Mouse (Mus musculus): ENCODE data around the gene Gjc1. TPM values are rescaled to one million over a fixed set of nuclear protein-coding genes. Genes with fewer than 3 reads are reported as not detected.
A peak's percentile ranks its signal among the peaks of the same experiment; 100 is the strongest.

The Gjc1 gene
- polyA plus RNA-seq, 1 experiment from 2014 or later = 75.6 TPM

GRCm38 (mm10) chr11:102835549-102835948 is 16.0 kb upstream of the Gjc1 start, which contains the start of gene Higd1b:
TSS of gene Higd1b (plus strand) at chr11:102835849.
- ATAC-seq (ENCODE audit: low FRiP score, low read depth) = no peak
- Histone ChIP-seq H3K27ac (no peak within 1 kb of the TSS), H3K4me2 (replicated peaks) (no peak within 1 kb of the TSS), H3K4me3 (no peak within 1 kb of the TSS), H3K9me3 (no peaks in the 10 kb centered on the region), H3K4me1 (no peaks in the 10 kb centered on the region; the same call in 1 of the 2 replicates), H3K9ac (no peak within 1 kb of the TSS), H3K27me3 (no peaks in the 10 kb centered on the region), H3K36me3 (peaks cover 45% of the 10 kb centered on the region)
- 68% methylated on average over 4 of the region's 4 CpGs for WGBS

GRCm38 (mm10) chr11:102834219-102834618 is 14.7 kb upstream of the Gjc1 start:
- Histone ChIP-seq H3K4me2 (replicated peaks) (no peak overlapping the region), H3K9me3 (0 out of 2 replicates have a peak, but pooled peaks cover 2% of the 10 kb centered on the region), H3K27ac (no peak overlapping the region), H3K9ac (no peak overlapping the region), H3K4me3 (no peak overlapping the region), H3K36me3 (peaks cover 32% of the 10 kb centered on the region), H3K4me1 (no peaks in the 10 kb centered on the region; the same call in 1 of the 2 replicates), H3K27me3 (no peaks in the 10 kb centered on the region)
- WGBS = 87% methylated on average over 10 of the region's 10 CpGs
- ATAC-seq (ENCODE audit: low FRiP score, low read depth) = no peak

GRCm38 (mm10) chr11:102832700-102833297 is 13.3 kb upstream of the Gjc1 start:
- H3K9me3 ChIP-seq = 0 out of 2 replicates have a peak, but pooled peaks cover 11% of the 10 kb centered on the region
- no peak for ATAC-seq (ENCODE audit: low FRiP score, low read depth)
- no peaks in the 10 kb centered on the region; the same call in 1 of the 2 replicates for H3K4me1 ChIP-seq
- 58% methylated on average over 18 of the region's 18 CpGs for WGBS
- H3K27ac ChIP-seq = no peak overlapping the region
- no peak overlapping the region for H3K4me3 ChIP-seq
- H3K27me3 ChIP-seq = no peaks in the 10 kb centered on the region
- H3K4me2 ChIP-seq (replicated peaks) = no peak overlapping the region
- no peak overlapping the region for H3K9ac ChIP-seq
- peaks cover 18% of the 10 kb centered on the region for H3K36me3 ChIP-seq

GRCm38 (mm10) chr11:102830276-102830675 is 10.8 kb upstream of the Gjc1 start:
- WGBS = 73% methylated on average over 4 of the region's 4 CpGs
- no peak for ATAC-seq (ENCODE audit: low FRiP score, low read depth)
- no peaks in the 10 kb centered on the region for H3K36me3 ChIP-seq
- no peak overlapping the region for H3K9ac ChIP-seq
- H3K27ac ChIP-seq = no peak overlapping the region
- no peak overlapping the region for H3K4me2 ChIP-seq (replicated peaks)
- no peaks in the 10 kb centered on the region for H3K27me3 ChIP-seq
- H3K9me3 ChIP-seq = 0 out of 2 replicates have a peak, but pooled peaks cover 11% of the 10 kb centered on the region
- H3K4me3 ChIP-seq = no peak overlapping the region
- no peaks in the 10 kb centered on the region; the same call in 1 of the 2 replicates for H3K4me1 ChIP-seq

- 0 out of 2 replicates have a peak, but pooled peaks cover 11% of the 10 kb centered on the region for H3K9me3 ChIP-seq
- H3K27me3 ChIP-seq = no peaks in the 10 kb centered on the region
- H3K27ac ChIP-seq = no peak overlapping the region
- H3K4me2 ChIP-seq (replicated peaks) = no peak overlapping the region
- WGBS = 42% methylated on average over 4 of the region's 4 CpGs
- H3K4me1 ChIP-seq = no peaks in the 10 kb centered on the region
- no peaks in the 10 kb centered on the region for H3K36me3 ChIP-seq
- ATAC-seq (ENCODE audit: low FRiP score, low read depth) = no peak
- H3K9ac ChIP-seq = no peak overlapping the region
- H3K4me3 ChIP-seq = no peak overlapping the region
These were observed 7.6 kb upstream of the Gjc1 start for GRCm38 (mm10) chr11:102827097-102827496.

- no peaks in the 10 kb centered on the region for H3K27me3 ChIP-seq
- no peak overlapping the region for H3K4me3 ChIP-seq
- H3K4me2 ChIP-seq (replicated peaks) = no peak overlapping the region
- ATAC-seq (ENCODE audit: low FRiP score, low read depth) = no peak
- no peaks in the 10 kb centered on the region for H3K36me3 ChIP-seq
- H3K9me3 ChIP-seq = 0 out of 2 replicates have a peak, but pooled peaks cover 11% of the 10 kb centered on the region
- H3K9ac ChIP-seq = no peak overlapping the region
- no peak overlapping the region for H3K27ac ChIP-seq
- H3K4me1 ChIP-seq = no peaks in the 10 kb centered on the region
- WGBS = 71% methylated on average over 2 of the region's 2 CpGs
These were observed 7.0 kb upstream of the Gjc1 start for GRCm38 (mm10) chr11:102826476-102826875.

- H3K36me3 ChIP-seq = no peaks in the 10 kb centered on the region
- ATAC-seq (ENCODE audit: low FRiP score, low read depth) = no peak
- H3K27me3 ChIP-seq = no peaks in the 10 kb centered on the region
- no peak overlapping the region for H3K27ac ChIP-seq
- H3K9me3 ChIP-seq = no peaks in the 10 kb centered on the region
- no peak overlapping the region for H3K4me2 ChIP-seq (replicated peaks)
- no peak overlapping the region for H3K4me3 ChIP-seq
- peaks cover 19% of the 10 kb centered on the region for H3K4me1 ChIP-seq
- no peak overlapping the region for H3K9ac ChIP-seq
- 49% methylated on average over 6 of the region's 6 CpGs for WGBS
These were observed 1.7 kb upstream of the Gjc1 start for GRCm38 (mm10) chr11:102821231-102821630.

- 8% methylated on average over 3 of the region's 3 CpGs for WGBS
- H3K4me3 ChIP-seq = no peak overlapping the region
- no peak overlapping the region for H3K27ac ChIP-seq
- H3K4me1 ChIP-seq = peaks cover 26% of the 10 kb centered on the region
- no peaks in the 10 kb centered on the region for H3K27me3 ChIP-seq
- H3K4me2 ChIP-seq (replicated peaks) = no peak overlapping the region
- no peaks in the 10 kb centered on the region for H3K36me3 ChIP-seq
- no peak overlapping the region for H3K9ac ChIP-seq
- ATAC-seq (ENCODE audit: low FRiP score, low read depth) = no peak
- no peaks in the 10 kb centered on the region for H3K9me3 ChIP-seq
These were observed 932 bp upstream of the Gjc1 start for GRCm38 (mm10) chr11:102820432-102820831.

GRCm38 (mm10) chr11:102819783-102820385 is 384 bp upstream of the Gjc1 start:
- Histone ChIP-seq H3K9ac (peak overlapping the region; percentile 98; the same call in 1 of the 2 replicates), H3K27me3 (no peaks in the 10 kb centered on the region), H3K4me1 (peaks cover 30% of the 10 kb centered on the region), H3K4me3 (peak overlapping the region; percentile 89), H3K9me3 (no peaks in the 10 kb centered on the region), H3K27ac (peak overlapping the region; percentile 100), H3K4me2 (replicated peaks) (peak overlapping the region; percentile 72), H3K36me3 (no peaks in the 10 kb centered on the region)
- ATAC-seq (ENCODE audit: low FRiP score, low read depth) = peak; percentile 6; the same call in 1 of the 2 replicates
- 2% methylated on average over 14 of the region's 14 CpGs for WGBS

- H3K27ac ChIP-seq = peak overlapping the region; percentile 100
- H3K9ac ChIP-seq = peak overlapping the region; percentile 98
- H3K4me2 ChIP-seq (replicated peaks) = peak overlapping the region; percentile 72
- WGBS = under 1% methylated on average over 60 of the region's 92 CpGs
- H3K4me1 ChIP-seq = peaks cover 43% of the 10 kb centered on the region
- peak; percentile 22; the same call in 1 of the 2 replicates for ATAC-seq (ENCODE audit: low FRiP score, low read depth)
- H3K27me3 ChIP-seq = no peaks in the 10 kb centered on the region
- no peaks in the 10 kb centered on the region for H3K36me3 ChIP-seq
- H3K9me3 ChIP-seq = no peaks in the 10 kb centered on the region
- H3K4me3 ChIP-seq = peak overlapping the region; percentile 89
These were observed 1.1 kb downstream of the Gjc1 start for GRCm38 (mm10) chr11:102818121-102819020.

- Histone ChIP-seq H3K4me1 (peaks cover 62% of the 10 kb centered on the region), H3K9ac (no peak overlapping the region), H3K4me2 (replicated peaks) (0 out of 2 replicates have a peak overlapping the region, but pooled peaks have one; percentile 4), H3K27me3 (no peaks in the 10 kb centered on the region), H3K4me3 (no peak overlapping the region), H3K27ac (no peak overlapping the region), H3K36me3 (peaks cover 5% of the 10 kb centered on the region; the same call in 1 of the 2 replicates), H3K9me3 (no peaks in the 10 kb centered on the region)
- ATAC-seq (ENCODE audit: low FRiP score, low read depth) = no peak
These were observed 4.6 kb downstream of the Gjc1 start for GRCm38 (mm10) chr11:102814881-102815280.
